Mouse (Mus musculus) A20 (cell line): Measurements from ENCODE around the gene Rpp25l.

Experiments used
- DNase-seq: peaks from one replicate; pipeline ENCODE4 v3.0.0-alpha.2; 2011; ENCODE audit warnings: low read depth, low spot score

Gene Rpp25l

DNA sequence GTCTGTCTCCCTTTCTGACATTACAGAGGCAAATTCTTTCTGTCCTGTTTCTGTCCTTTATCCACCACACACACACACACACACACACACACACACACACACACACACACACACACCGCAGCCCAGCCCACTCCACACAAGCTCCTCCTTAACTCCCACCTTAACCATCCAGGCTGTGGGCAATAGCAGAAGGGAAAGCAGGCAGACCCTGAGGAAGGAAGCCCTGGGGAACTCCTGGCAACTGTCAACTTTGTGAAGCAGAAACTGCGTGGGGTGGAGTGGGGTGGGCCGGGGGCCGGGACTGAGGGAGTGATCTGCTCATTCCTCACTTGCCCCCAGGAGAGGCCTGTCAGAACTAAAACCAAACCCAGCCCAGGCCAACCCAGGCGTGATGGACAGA, 41.8 kb downstream of the Rpp25l start:
- DNase-seq, result no peak

GRCm38 (mm10) chr4:41670836-41671235, 42.5 kb downstream of the Rpp25l start:
- DNase-seq, result no peak

DNA sequence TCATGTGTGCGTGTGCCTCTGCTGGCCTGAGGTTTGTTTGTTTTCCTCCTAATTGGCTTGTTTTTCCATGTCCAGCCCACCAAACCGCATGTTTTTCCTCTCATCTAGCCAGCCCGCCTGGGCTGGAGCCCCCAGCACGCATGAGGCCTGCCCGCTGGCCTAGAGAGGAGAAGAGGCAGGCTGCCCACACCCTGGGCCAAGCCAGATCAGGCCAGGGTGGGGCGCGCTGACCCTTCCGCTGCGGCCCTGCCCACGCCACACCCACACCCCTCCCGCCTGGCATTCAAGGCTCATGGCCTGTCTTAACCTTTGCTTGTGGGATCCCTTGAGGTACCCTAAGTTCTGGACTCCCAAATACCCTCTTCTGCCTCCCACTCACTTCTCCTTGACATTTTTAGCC, 46.7 kb downstream of the Rpp25l start:
- DNase-seq, result no peak

DNA sequence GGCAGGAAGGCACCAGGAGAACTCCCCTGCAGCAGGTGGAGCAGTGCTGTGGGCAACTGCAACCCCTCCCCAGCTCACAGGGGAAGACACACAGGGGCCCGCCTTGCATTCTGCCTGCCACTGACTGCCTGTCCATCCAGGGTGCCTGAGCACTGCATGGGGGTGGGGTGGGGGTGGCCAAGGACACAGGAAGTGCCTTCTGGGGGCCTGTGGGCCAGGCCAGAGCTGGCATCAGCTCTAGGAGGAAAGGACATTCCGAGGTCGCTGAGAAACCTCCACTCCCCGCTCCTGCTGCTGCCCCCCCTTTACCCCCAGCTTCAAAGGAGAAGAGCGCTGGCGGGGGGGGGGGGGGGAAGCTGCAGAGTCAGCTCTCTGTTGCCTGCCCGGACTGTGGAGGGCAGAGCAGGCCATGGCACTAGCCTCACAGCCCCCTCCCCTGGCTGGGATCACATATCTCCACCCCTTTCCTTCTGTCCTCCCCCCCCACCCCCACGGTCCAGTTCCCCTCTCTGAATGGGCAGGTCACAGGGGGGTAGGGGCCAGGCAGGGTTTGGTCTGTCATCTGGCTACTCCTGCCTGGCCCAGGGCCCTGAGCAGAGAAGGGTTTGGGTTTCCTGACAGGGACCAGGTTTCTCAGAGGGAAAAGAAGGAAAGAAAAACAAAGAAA, 48.2 kb downstream of the Rpp25l start:
- no peak for DNase-seq

GRCm38 (mm10) chr4:41664533-41664932, 48.8 kb downstream of the Rpp25l start:
- peak; percentile 12 for DNase-seq

- DNase-seq, result no peak
Measured at GRCm38 (mm10) chr4:41663614-41664013, 49.7 kb downstream of the Rpp25l start.

GRCm38 (mm10) chr4:41662723-41663122, 50.6 kb downstream of the Rpp25l start:
- DNase-seq, result no peak
